Mouse (Mus musculus) lung, adult 18-20 months (tissue): ENCODE measurements around the gene Vmn2r48.
"Not testable (repeated sequence)": the region's sequence is repeated elsewhere in the genome, so short reads cannot be mapped to it uniquely, and the experiment has no call there.

ENCODE experiments used
- DNase-seq, 2 experiments: peaks; one replicate each; pipeline ENCODE4 v3.0.0; 2022; ENCODE audit warnings: mixed read lengths in 2 of 2

Gene Vmn2r48

DNA sequence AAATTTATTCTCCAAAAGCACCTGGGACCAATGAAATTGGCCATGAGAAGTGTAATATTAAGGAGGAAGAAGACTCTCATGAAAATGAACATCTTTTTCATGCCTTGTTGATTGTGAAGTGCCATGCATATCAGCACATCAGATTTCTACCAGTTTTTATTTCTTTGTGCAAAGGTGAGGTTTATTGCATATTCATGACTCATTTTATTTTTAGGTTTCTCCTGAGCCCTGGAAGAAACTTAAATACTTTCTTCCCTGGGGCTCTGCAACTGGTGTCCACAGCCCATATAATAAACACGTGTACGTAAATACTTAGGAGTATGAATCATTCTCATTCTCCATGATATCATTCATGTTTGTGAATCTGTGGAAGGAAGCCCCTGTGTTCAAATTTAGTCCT is at the start of gene Vmn2r48:
Gene Vmn2r48, minus strand, starts transcription at position 101 of the 400 bp plus-strand sequence.
- not testable (repeated sequence) for DNase-seq

DNA sequence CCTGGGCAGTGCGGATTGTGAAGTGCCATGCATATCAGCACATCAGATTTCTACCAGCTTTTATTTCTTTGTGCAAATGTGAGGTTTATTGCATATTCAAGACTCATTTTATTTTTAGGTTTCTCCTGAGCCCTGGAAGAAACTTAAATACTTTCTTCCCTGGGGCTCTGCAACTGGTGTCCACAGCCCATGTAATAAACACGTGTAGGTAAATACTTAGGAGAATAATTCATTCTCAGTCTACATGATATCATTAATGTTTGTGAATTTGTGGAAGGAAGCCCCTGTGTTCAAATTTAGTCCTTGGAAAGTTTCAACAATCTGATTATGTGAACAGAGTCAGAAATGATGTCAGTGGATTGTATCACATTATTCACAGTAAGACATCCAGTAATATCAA is 38.8 kb upstream of the Vmn2r48 start, which contains the start of gene Vmn2r49:
Gene Vmn2r49, minus strand, starts transcription at position 101 of the 400 bp plus-strand sequence.
- DNase-seq, result not testable (repeated sequence)
